Comparison of ENCODE assay signal across 8 mouse cellular contexts in the genomic region with DNA sequence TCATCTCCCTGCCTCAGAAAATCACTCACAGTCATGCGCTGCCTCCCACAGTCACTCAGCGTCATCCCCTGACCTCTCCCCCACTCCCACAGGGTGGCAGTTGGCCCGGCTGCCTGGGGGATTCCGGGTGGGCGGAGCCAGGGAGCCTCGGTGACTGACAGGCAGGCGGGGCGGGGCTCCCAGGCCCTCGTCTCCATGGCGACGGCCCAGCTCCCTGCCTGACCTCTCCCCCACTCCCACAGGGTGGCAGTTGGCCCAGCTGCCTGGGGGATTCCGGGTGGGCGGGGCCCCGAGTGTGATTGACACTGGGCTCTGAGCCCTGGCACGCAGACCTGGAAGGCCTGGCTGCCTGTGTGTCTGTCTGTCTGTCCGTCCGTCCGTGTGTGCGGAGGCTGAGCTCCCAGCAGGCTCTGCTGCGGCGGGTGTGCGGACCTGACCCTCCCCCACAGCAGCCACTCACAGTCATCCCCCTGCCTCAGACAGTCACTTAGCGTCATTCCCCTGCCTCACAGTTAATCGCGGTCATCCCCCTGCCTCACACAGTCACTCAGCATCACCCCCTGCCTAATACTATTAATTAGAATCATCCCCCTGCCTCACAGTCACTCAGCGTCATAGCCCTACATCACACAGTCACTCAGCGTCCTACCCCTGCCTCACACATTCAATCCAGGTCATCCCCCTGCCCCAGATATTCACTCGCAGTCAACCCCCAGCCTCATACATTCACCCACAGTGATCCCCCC. TPM values are rescaled to one million over a fixed set of nuclear protein-coding genes. Genes with fewer than 3 reads are reported as not detected.
DNase-seq lines count a peak whose midpoint lies in the region; ATAC-seq and TF ChIP-seq lines count a peak whose summit lies in the region.
"Not testable (repeated sequence)": the region's sequence is repeated elsewhere in the genome, so short reads cannot be mapped to it uniquely, and the experiment has no call there.

No protein-coding gene starts in this region.

- 18% methylated on average over 17 of the region's 28 CpGs for whole genome bisulfite sequencing in forebrain, embryonic 11.5 days
- WGBS in heart, embryonic 14.5 days = 34% methylated on average over 28 of the region's 28 CpGs
- WGBS in liver, embryonic 11.5 days = 19% methylated on average over 17 of the region's 28 CpGs
- 36% methylated on average over 25 of the region's 28 CpGs for WGBS in midbrain, postnatal 0 days

- H3K27ac ChIP-seq in forebrain, embryonic 11.5 days (ENCODE audit: low read depth, low read length); heart, embryonic 14.5 days (replicated peaks in 1 of 2; ENCODE audit: control insufficient read depth in 1 of 2, insufficient read depth in 1 of 2, low read depth in 2 of 2, low read length in 2 of 2); liver, embryonic 11.5 days (ENCODE audit: low read depth, low read length); midbrain, postnatal 0 days (ENCODE audit: low read depth, low read length): not testable (repeated sequence)

- not testable (repeated sequence) for H3K9ac ChIP-seq in forebrain, embryonic 11.5 days (ENCODE audit: low read length); heart, embryonic 14.5 days (ENCODE audit: low read length); liver, embryonic 11.5 days (ENCODE audit: low read depth, low read length); midbrain, postnatal 0 days (replicated peaks; ENCODE audit: low read length, poor library complexity, severe bottlenecking)

- peaks cover 29% of the 10 kb centered on the region for H3K36me3 ChIP-seq in forebrain, embryonic 11.5 days (ENCODE audit: control insufficient read depth, insufficient read depth, low read length)
- H3K36me3 ChIP-seq in heart, embryonic 14.5 days (ENCODE audit: control insufficient read depth, insufficient read depth, low read length) = peaks cover 34% of the 10 kb centered on the region
- peaks cover 36% of the 10 kb centered on the region for H3K36me3 ChIP-seq in liver, embryonic 11.5 days (ENCODE audit: control insufficient read depth, insufficient read depth, low read length)
- not testable (repeated sequence) for H3K36me3 ChIP-seq in midbrain, postnatal 0 days (ENCODE audit: insufficient read depth, low read length)

- peak; percentile 88 for DNase-seq in CD4-positive helper T cell, adult 2 months (ENCODE audit: low read depth, low spot score)
- peak; percentile 98 for DNase-seq in brain, embryonic 14.5 days (ENCODE audit: low read depth)
- DNase-seq in forebrain, embryonic 11.5 days (ENCODE audit: low spot score) = peak; percentile 66
- peak; percentile 97 for DNase-seq in kidney, postnatal 10 days
- DNase-seq in liver, embryonic 11.5 days (ENCODE audit: low spot score) = not testable (repeated sequence)
- DNase-seq in midbrain, postnatal 0 days (ENCODE audit: low spot score) = peak; percentile 10
- DNase-seq in spleen, postnatal 14 days (ENCODE audit: low spot score in 2 of 2) = peak; percentile 87 to 92

- peaks cover 29% of the 10 kb centered on the region for H3K9me3 ChIP-seq in forebrain, embryonic 11.5 days (ENCODE audit: control insufficient read depth, low read length)
- H3K9me3 ChIP-seq in heart, embryonic 14.5 days (ENCODE audit: control insufficient read depth, low read length) = peaks cover 77% of the 10 kb centered on the region
- peaks cover 53% of the 10 kb centered on the region for H3K9me3 ChIP-seq in liver, embryonic 11.5 days (ENCODE audit: control insufficient read depth, low read length)
- H3K9me3 ChIP-seq in midbrain, postnatal 0 days (ENCODE audit: low read length) = peaks cover 18% of the 10 kb centered on the region

- not testable (repeated sequence) for H3K4me3 ChIP-seq in forebrain, embryonic 11.5 days (ENCODE audit: low read depth, low read length); heart, embryonic 14.5 days (ENCODE audit: control insufficient read depth in 1 of 2, insufficient read depth in 1 of 2, low read depth in 1 of 2, low read length in 2 of 2); liver, embryonic 11.5 days (ENCODE audit: low read depth, low read length)
- 0 out of 2 replicates have a peak overlapping the region, but pooled peaks have one; percentile 6 for H3K4me3 ChIP-seq in midbrain, postnatal 0 days (ENCODE audit: low read depth, low read length)

- not testable (repeated sequence) for H3K27me3 ChIP-seq in forebrain, embryonic 11.5 days (ENCODE audit: control insufficient read depth, insufficient read depth, low read length); heart, embryonic 14.5 days (ENCODE audit: control insufficient read depth, insufficient read depth, low read length); liver, embryonic 11.5 days (replicated peaks; ENCODE audit: control insufficient read depth, insufficient read depth, low read length); midbrain, postnatal 0 days (ENCODE audit: insufficient read depth, low read length)

- peak; percentile 63 for ATAC-seq in forebrain, embryonic 11.5 days (replicated peaks; ENCODE audit: low FRiP score)
- peak; percentile 36; the same call in 1 of the 2 replicates for ATAC-seq in heart, embryonic 14.5 days (ENCODE audit: insufficient number of reproducible peaks, insufficient read depth, low FRiP score, low read depth)
- peak; percentile 37 for ATAC-seq in liver, embryonic 11.5 days (replicated peaks; ENCODE audit: low FRiP score)
- ATAC-seq in midbrain, postnatal 0 days (ENCODE audit: low FRiP score) = peak; percentile 33

- not testable (repeated sequence) for H3K4me1 ChIP-seq in forebrain, embryonic 11.5 days (replicated peaks; ENCODE audit: control insufficient read depth, insufficient read depth, low read length); heart, embryonic 14.5 days (ENCODE audit: control insufficient read depth in 2 of 2, insufficient read depth in 2 of 2, low read length in 2 of 2); liver, embryonic 11.5 days (replicated peaks; ENCODE audit: control insufficient read depth, insufficient read depth, low read length); midbrain, postnatal 0 days (ENCODE audit: insufficient read depth, low read length)

- not testable (repeated sequence) for H3K4me2 ChIP-seq in forebrain, embryonic 11.5 days (ENCODE audit: low read depth, low read length, severe bottlenecking)
- peak overlapping the region; percentile 34 for H3K4me2 ChIP-seq in heart, embryonic 14.5 days (ENCODE audit: low read length)
- 0 out of 2 replicates have a peak overlapping the region, but pooled peaks have one; percentile 13 for H3K4me2 ChIP-seq in liver, embryonic 11.5 days
- peak overlapping the region; percentile 21; the same call in 1 of the 2 replicates for H3K4me2 ChIP-seq in midbrain, postnatal 0 days (ENCODE audit: low read depth, low read length, poor library complexity, severe bottlenecking)

- TF ChIP-seq CTCF in brain, embryonic 14.5 days (IDR thresholded peaks at IDR 0.05; ENCODE audit: borderline replicate concordance, extremely low read depth, insufficient read depth, insufficient read length); midbrain, postnatal 0 days (IDR thresholded peaks at IDR 0.05): not testable (repeated sequence)

- not testable (repeated sequence) for TF ChIP-seq POLR2A in brain, embryonic 14.5 days (IDR thresholded peaks at IDR 0.05; ENCODE audit: borderline replicate concordance, extremely low read depth, insufficient read depth, insufficient read length, poor library complexity, severe bottlenecking)

RNA-seq across cellular contexts. Expression of a gene that starts 18.2 kb away (rescaled TPM):
- 476 and 1,536 TPM in 2 replicates for polyA plus RNA-seq in brain, embryonic 14.5 days (2012; rRNA removed)
- polyA plus RNA-seq in forebrain, embryonic 11.5 days (2014; fragmentation: Nextera tagmentation; extraction: Ambion mirVana) = 321 and 384 TPM in 2 replicates
- 181 and 228 TPM in 2 replicates for polyA plus RNA-seq in heart, embryonic 14.5 days (2014; fragmentation: Nextera tagmentation; extraction: Ambion mirVana)
- polyA plus RNA-seq in liver, embryonic 11.5 days (2014; fragmentation: Nextera tagmentation; extraction: Ambion mirVana) = 217 and 306 TPM in 2 replicates
- total RNA-seq in midbrain, postnatal 0 days (2014; rRNA removed) = 34.6 and 51.3 TPM in 2 replicates
- 193 and 201 TPM in 2 replicates for polyA plus RNA-seq in midbrain, postnatal 0 days (2015; fragmentation: Nextera tagmentation; extraction: Ambion mirVana)
